Mouse (Mus musculus): ENCODE results near the gene Sbsn. TPM values are rescaled to one million over a fixed set of nuclear protein-coding genes. Genes with fewer than 3 reads are reported as not detected.

Sbsn gene
- polyA plus RNA-seq, 1 experiment from 2014 or later: 1.5 TPM

DNA sequence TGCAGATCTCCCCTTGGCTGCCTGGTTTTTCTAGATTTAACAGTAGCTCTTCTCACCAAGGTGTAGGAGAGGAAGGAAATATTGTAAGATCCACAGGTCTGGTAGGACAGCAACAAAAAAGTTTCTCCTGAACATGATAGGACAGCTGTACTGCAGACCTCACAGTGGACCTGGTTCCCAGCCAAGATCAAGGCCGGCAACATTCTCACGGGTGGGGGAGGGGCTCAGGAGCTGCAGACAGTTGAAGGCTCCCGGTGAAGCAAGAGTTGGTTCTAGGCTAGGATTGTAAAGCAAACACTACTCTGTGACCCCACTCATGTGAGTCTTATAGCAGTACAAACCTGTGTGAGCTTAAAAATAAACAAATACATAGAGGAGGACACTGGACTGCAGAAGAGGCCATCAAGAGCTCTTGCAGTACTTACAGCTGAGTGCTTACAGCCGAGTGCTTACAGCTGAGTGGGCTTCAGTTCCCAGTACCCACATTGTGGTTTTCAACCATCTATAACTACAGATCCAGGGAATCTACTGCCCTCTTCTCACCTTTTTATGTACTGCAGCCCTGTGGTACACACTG lies 7.2 kb upstream of the Sbsn start:
- DNase-seq (ENCODE audit: low spot score) (peak; percentile 62), ATAC-seq (replicated peaks; ENCODE audit: low FRiP score, low TSS enrichment, low read depth) (no peak)
- Histone ChIP-seq H3K4me2 (ENCODE audit: low read length) (no peak overlapping the region), H3K27me3 (replicated peaks; ENCODE audit: control insufficient read depth, insufficient read depth, low read length) (no peaks in the 10 kb centered on the region), H3K27ac (ENCODE audit: low read depth) (no peak overlapping the region), H3K9me3 (ENCODE audit: control insufficient read depth, low read length) (no peaks in the 10 kb centered on the region), H3K4me1 (replicated peaks; ENCODE audit: control insufficient read depth, insufficient read depth, low read length) (0 out of 2 replicates have a peak, but pooled peaks cover 2% of the 10 kb centered on the region), H3K4me3 (ENCODE audit: low read depth, low read length) (no peak overlapping the region), H3K36me3 (ENCODE audit: control insufficient read depth, insufficient read depth, low read length) (no peaks in the 10 kb centered on the region), H3K9ac (ENCODE audit: low read length) (no peak overlapping the region)
- WGBS: 29% methylated on average over 4 of the region's 4 CpGs

DNA sequence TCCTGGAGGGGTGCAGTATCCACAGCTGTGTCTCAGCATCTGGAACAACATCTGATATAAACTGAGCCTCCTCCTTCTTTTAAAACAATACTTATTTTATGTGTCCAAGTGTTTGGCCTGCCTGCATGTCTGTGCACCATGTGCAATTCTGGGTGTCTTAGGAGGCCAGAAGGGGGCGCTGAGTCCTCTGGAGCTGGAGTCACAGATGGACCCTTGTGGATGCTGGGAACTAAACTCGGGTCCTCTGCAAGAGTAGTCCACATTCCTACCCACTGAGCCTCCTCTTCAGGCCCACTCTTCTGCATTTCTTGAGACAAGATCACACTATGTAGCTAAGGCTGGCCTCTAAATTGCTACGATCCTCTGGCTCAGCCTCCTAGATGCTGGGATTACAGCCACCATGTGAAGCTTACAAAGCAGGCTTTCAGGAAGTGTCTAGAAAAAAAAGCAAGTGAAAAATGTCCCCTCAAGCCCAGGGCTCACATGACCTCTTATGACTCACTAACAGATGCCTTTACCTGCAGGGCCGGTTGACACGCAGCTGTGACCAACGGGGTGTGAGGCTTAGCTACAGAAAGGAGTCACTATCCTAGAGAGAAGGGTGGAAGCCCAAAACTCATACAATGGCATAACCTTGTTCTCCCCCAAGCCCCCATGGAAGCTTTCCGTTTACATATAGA lies 3.6 kb upstream of the Sbsn start:
- H3K27me3 ChIP-seq (replicated peaks; ENCODE audit: control insufficient read depth, insufficient read depth, low read length): no peaks in the 10 kb centered on the region
- 84% methylated on average over 7 of the region's 7 CpGs for WGBS

DNA sequence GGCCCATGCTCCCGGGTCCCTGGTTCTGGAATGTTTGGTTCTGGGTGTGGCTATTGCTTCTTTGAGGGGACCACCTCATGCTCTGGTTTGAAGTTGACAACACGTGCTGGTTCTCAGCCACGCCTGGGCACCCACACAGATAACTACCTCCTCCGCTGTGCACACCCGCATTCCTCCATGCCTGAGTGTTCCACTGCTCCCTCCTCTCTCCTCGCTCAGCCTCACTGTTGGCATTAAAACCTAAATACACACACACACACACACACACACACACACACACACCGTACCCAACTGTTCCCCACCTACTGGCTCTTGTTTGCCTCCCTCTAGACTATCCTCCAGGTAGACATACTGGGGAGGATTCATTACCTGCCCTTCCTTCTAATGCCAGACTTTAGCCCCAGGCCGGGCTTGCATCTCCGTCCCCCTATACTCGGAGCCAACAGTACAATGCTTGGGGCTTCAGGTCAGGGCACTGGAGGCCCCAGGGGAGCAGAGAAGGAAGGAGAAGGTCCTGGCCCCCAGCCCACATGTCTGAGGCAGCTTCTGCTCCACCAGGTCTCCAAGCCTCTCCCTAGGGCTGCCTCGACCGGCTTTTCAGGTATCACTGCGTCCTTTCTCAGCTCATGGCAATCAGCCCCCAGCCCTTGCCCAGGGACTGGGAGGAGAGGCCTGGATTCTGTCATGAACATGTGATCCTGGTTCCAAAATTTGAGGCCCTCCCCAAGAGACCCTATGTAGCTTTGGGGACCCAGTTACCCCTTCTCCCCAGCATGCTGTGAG lies 1.3 kb upstream of the Sbsn start:
- H3K27ac ChIP-seq (ENCODE audit: low read depth): no peak overlapping the region
- H3K36me3 ChIP-seq (ENCODE audit: control insufficient read depth, insufficient read depth, low read length): 0 out of 2 replicates have a peak, but pooled peaks cover 2% of the 10 kb centered on the region
- no peaks in the 10 kb centered on the region for H3K27me3 ChIP-seq (replicated peaks; ENCODE audit: control insufficient read depth, insufficient read depth, low read length)
- no peak for DNase-seq (ENCODE audit: low spot score)
- H3K4me3 ChIP-seq (ENCODE audit: low read depth, low read length): no peak overlapping the region
- ATAC-seq (replicated peaks; ENCODE audit: low FRiP score, low TSS enrichment, low read depth): no peak
- no peaks in the 10 kb centered on the region for H3K4me1 ChIP-seq (replicated peaks; ENCODE audit: control insufficient read depth, insufficient read depth, low read length)
- H3K9me3 ChIP-seq (ENCODE audit: control insufficient read depth, low read length): peaks cover 7% of the 10 kb centered on the region
- no peak overlapping the region for H3K9ac ChIP-seq (ENCODE audit: low read length)
- no peak overlapping the region for H3K4me2 ChIP-seq (ENCODE audit: low read length)
- 72% methylated on average over 13 of the region's 13 CpGs for WGBS

More for the DNA sequence above, 3.6 kb upstream of the Sbsn start:
- H3K4me1 ChIP-seq (replicated peaks; ENCODE audit: control insufficient read depth, insufficient read depth, low read length): 0 out of 2 replicates have a peak, but pooled peaks cover 2% of the 10 kb centered on the region
- H3K4me2 ChIP-seq (ENCODE audit: low read length): no peak overlapping the region
- DNase-seq (ENCODE audit: low spot score) (no peak), ATAC-seq (replicated peaks; ENCODE audit: low FRiP score, low TSS enrichment, low read depth) (no peak)
- no peaks in the 10 kb centered on the region for H3K36me3 ChIP-seq (ENCODE audit: control insufficient read depth, insufficient read depth, low read length)
- H3K27ac ChIP-seq (ENCODE audit: low read depth): no peak overlapping the region
- H3K9me3 ChIP-seq (ENCODE audit: control insufficient read depth, low read length): no peaks in the 10 kb centered on the region
- no peak overlapping the region for H3K4me3 ChIP-seq (ENCODE audit: low read depth, low read length)
- H3K9ac ChIP-seq (ENCODE audit: low read length): no peak overlapping the region

DNA sequence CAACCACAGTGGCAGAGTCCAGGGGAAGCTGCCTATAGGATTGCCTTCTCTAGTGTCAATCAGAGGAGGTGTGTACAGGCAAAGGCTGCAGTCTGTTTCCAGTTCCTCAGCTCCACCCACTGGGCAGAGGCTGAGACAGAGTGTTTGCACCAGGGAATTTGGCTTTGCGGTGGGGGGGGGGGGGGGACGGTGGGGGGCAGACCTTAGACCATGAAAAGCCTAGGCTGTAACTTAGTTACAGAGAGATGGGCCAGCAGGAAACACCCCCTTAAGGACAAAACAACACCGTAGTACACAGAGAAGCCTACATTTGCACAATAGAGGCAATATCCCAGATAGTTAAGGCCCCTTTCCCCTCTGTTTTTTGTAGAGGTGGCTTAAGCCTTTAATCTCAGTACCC lies 5.7 kb downstream of the Sbsn start:
- H3K9ac ChIP-seq (ENCODE audit: low read length): no peak overlapping the region
- DNase-seq (ENCODE audit: low spot score) (no peak), ATAC-seq (replicated peaks; ENCODE audit: low FRiP score, low TSS enrichment, low read depth) (no peak)
- H3K27me3 ChIP-seq (replicated peaks; ENCODE audit: control insufficient read depth, insufficient read depth, low read length): no peaks in the 10 kb centered on the region
- H3K4me3 ChIP-seq (ENCODE audit: low read depth, low read length): no peak overlapping the region
- peaks cover 10% of the 10 kb centered on the region for H3K9me3 ChIP-seq (ENCODE audit: control insufficient read depth, low read length)
- no peaks in the 10 kb centered on the region for H3K4me1 ChIP-seq (replicated peaks; ENCODE audit: control insufficient read depth, insufficient read depth, low read length)
- 0 out of 2 replicates have a peak, but pooled peaks cover 6% of the 10 kb centered on the region for H3K36me3 ChIP-seq (ENCODE audit: control insufficient read depth, insufficient read depth, low read length)
- no peak overlapping the region for H3K4me2 ChIP-seq (ENCODE audit: low read length)
- no peak overlapping the region for H3K27ac ChIP-seq (ENCODE audit: low read depth)
- 74% methylated on average over 3 of the region's 3 CpGs for WGBS

DNA sequence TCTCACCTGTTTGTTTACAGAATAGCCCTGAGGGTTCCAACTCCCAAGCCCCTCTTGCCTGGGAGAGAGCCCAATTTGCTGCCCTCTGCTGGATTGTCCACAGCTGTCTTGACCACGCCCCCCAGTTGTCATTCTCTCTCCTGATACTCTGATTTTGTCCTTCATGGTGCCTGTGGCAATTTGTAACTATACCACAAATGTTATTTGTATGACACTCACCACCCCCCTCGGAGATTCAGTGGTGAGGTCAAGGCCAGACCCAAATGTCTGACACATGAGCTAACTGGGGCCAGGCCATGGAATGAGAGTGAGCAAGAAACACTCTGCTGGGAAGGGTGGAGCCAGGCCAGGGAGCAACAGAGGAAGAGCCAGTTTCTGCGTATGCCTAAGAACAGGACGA lies 7.6 kb downstream of the Sbsn start:
- Histone ChIP-seq H3K4me3 (ENCODE audit: low read depth, low read length) (no peak overlapping the region), H3K4me1 (replicated peaks; ENCODE audit: control insufficient read depth, insufficient read depth, low read length) (no peaks in the 10 kb centered on the region), H3K9ac (ENCODE audit: low read length) (no peak overlapping the region), H3K4me2 (ENCODE audit: low read length) (no peak overlapping the region), H3K36me3 (ENCODE audit: control insufficient read depth, insufficient read depth, low read length) (0 out of 2 replicates have a peak, but pooled peaks cover 6% of the 10 kb centered on the region), H3K27me3 (replicated peaks; ENCODE audit: control insufficient read depth, insufficient read depth, low read length) (no peaks in the 10 kb centered on the region), H3K9me3 (ENCODE audit: control insufficient read depth, low read length) (peaks cover 10% of the 10 kb centered on the region), H3K27ac (ENCODE audit: low read depth) (no peak overlapping the region)
- 0 out of 2 replicates have a peak, but pooled peaks have one; percentile 50 for ATAC-seq (replicated peaks; ENCODE audit: low FRiP score, low TSS enrichment, low read depth)
- 29% methylated on average over 4 of the region's 4 CpGs for whole genome bisulfite sequencing
- peak; percentile 67 for DNase-seq (ENCODE audit: low spot score)

DNA sequence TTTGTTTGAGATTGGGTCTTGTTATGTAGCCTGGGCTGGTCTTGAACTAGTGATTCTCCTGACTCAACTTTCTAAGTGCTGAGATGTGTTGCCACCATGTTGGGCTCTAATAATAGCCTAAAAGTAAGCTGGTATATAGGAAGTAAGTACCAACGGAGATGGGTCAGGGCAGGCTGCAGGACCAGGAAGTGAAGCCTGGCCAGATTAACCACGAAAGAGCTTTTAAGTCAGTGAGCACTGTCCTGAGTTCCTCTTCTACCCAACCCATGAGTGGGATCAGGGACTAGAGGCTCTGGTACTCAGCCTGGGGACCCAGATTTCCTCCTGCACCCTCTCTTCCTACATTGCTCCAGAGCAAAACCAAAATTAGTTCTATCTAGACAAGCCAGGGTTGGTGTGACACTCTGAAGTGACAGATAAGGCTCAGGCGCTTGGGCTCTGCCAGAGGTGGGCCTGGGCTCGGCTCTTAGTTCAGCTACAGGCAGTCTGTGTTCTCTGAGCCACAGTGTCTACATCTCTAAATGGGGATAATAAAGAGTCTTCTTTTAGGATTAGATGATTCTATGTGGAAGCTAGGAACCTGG lies 10.6 kb downstream of the Sbsn start:
- Histone ChIP-seq H3K4me3 (ENCODE audit: low read depth, low read length) (no peak overlapping the region), H3K9ac (ENCODE audit: low read length) (no peak overlapping the region), H3K27ac (ENCODE audit: low read depth) (no peak overlapping the region), H3K4me1 (replicated peaks; ENCODE audit: control insufficient read depth, insufficient read depth, low read length) (no peaks in the 10 kb centered on the region), H3K9me3 (ENCODE audit: control insufficient read depth, low read length) (no peaks in the 10 kb centered on the region), H3K36me3 (ENCODE audit: control insufficient read depth, insufficient read depth, low read length) (no peaks in the 10 kb centered on the region), H3K27me3 (replicated peaks; ENCODE audit: control insufficient read depth, insufficient read depth, low read length) (no peaks in the 10 kb centered on the region), H3K4me2 (ENCODE audit: low read length) (no peak overlapping the region)
- ATAC-seq (replicated peaks; ENCODE audit: low FRiP score, low TSS enrichment, low read depth) (no peak), DNase-seq (ENCODE audit: low spot score) (no peak)
- 65% methylated on average over 4 of the region's 4 CpGs for WGBS

DNA sequence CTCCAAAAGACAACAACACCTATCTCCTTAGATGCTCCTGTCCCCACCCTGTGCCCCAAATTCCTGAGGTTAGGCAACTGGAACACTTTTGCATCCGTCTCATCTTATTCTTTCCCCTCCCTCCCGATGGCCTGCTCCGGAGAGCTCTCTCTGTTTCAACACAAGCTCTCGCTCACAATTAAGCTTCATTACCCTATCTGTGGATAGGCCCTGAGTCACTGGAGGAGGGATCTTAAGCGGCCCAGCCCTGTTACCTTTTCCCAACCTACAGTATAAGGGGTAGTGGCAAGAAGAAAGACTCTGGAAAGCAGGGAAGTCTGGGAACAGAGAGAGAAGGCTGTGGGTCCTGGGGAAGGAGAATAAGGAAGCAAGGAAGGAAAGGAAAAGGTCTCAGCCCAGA lies 12.2 kb downstream of the Sbsn start, which contains the start of gene Dmkn:
Dmkn (plus strand) TSS at position 301 of the 400 bp plus-strand sequence.
- no peaks in the 10 kb centered on the region for H3K9me3 ChIP-seq (ENCODE audit: control insufficient read depth, low read length)
- DNase-seq (ENCODE audit: low spot score): no peak
- WGBS: 53% methylated on average over 5 of the region's 5 CpGs
- no peak within 1 kb of the TSS for H3K27ac ChIP-seq (ENCODE audit: low read depth)
- H3K9ac ChIP-seq (ENCODE audit: low read length): no peak within 1 kb of the TSS
- no peak within 1 kb of the TSS for H3K4me2 ChIP-seq (ENCODE audit: low read length)
- no peaks in the 10 kb centered on the region for H3K4me1 ChIP-seq (replicated peaks; ENCODE audit: control insufficient read depth, insufficient read depth, low read length)
- no peaks in the 10 kb centered on the region for H3K36me3 ChIP-seq (ENCODE audit: control insufficient read depth, insufficient read depth, low read length)
- H3K27me3 ChIP-seq (replicated peaks; ENCODE audit: control insufficient read depth, insufficient read depth, low read length): no peaks in the 10 kb centered on the region
- no peak for ATAC-seq (replicated peaks; ENCODE audit: low FRiP score, low TSS enrichment, low read depth)
- no peak within 1 kb of the TSS for H3K4me3 ChIP-seq (ENCODE audit: low read depth, low read length)

DNA sequence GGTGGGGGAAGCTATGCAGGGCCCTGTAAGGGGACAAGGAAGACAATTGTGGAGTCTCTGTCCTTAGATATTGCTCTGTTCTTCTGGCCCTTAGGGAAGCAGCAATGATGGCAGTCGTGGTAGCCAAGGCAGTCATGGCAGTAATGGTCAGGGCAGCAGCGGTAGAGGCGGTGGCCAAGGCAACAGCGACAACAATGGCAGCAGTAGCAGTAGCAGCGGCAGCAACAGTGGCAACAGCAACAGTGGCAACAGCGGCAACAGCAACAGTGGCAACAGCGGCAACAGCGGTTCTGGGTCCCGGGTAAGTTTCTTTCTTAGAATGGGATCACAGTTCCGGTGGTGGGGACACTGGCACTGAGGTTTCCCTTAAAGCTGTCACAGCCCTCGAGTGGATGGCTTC lies 13.9 kb downstream of the Sbsn start:
- H3K27ac ChIP-seq (ENCODE audit: low read depth): no peak overlapping the region
- 54% methylated on average over 11 of the region's 11 CpGs for WGBS
- H3K9ac ChIP-seq (ENCODE audit: low read length): no peak overlapping the region
- no peaks in the 10 kb centered on the region for H3K4me1 ChIP-seq (replicated peaks; ENCODE audit: control insufficient read depth, insufficient read depth, low read length)
- no peak overlapping the region for H3K4me3 ChIP-seq (ENCODE audit: low read depth, low read length)
- ATAC-seq (replicated peaks; ENCODE audit: low FRiP score, low TSS enrichment, low read depth) (no peak), DNase-seq (ENCODE audit: low spot score) (no peak)
- H3K27me3 ChIP-seq (replicated peaks; ENCODE audit: control insufficient read depth, insufficient read depth, low read length): no peaks in the 10 kb centered on the region
- no peak overlapping the region for H3K4me2 ChIP-seq (ENCODE audit: low read length)
- no peaks in the 10 kb centered on the region for H3K9me3 ChIP-seq (ENCODE audit: control insufficient read depth, low read length)
- no peaks in the 10 kb centered on the region for H3K36me3 ChIP-seq (ENCODE audit: control insufficient read depth, insufficient read depth, low read length)
